Mouse (Mus musculus): ENCODE results near the gene Cdh13. TPM values are rescaled to one million over a fixed set of nuclear protein-coding genes. Genes with fewer than 3 reads are reported as not detected.
"Not testable (repeated sequence)": the region's sequence is repeated elsewhere in the genome, so short reads cannot be mapped to it uniquely, and the experiment has no call there.

Cdh13 gene
- total RNA-seq, 2 experiments from 2014 or later: 56.4 to 66.1 TPM

- no peak for DNase-seq (ENCODE audit: low spot score in 2 of 2)
These were observed 1060.1 kb downstream of the Cdh13 start for GRCm38 (mm10) chr8:119343606-119344005.

- peak; percentile 94 to 97 for DNase-seq (ENCODE audit: low spot score in 2 of 2)
These were observed 1060.8 kb downstream of the Cdh13 start, which contains the start of gene Hsbp1 for GRCm38 (mm10) chr8:119344190-119344856. TSS of gene Hsbp1 (plus strand) at chr8:119344488.

GRCm38 (mm10) chr8:119345029-119345682 is 1061.6 kb downstream of the Cdh13 start:
- DNase-seq (ENCODE audit: low spot score in 2 of 2): no peak

GRCm38 (mm10) chr8:119345683-119346075 is 1062.1 kb downstream of the Cdh13 start:
- no peak for DNase-seq (ENCODE audit: low spot score in 2 of 2)

GRCm38 (mm10) chr8:119351647-119352046 is 1068.1 kb downstream of the Cdh13 start:
- DNase-seq (ENCODE audit: low spot score in 2 of 2): no peak

- no peak for DNase-seq (ENCODE audit: low spot score in 2 of 2)
These were observed 1069.6 kb downstream of the Cdh13 start for GRCm38 (mm10) chr8:119352977-119353658.

- no peak for DNase-seq (ENCODE audit: low spot score in 2 of 2)
These were observed 1070.1 kb downstream of the Cdh13 start for GRCm38 (mm10) chr8:119353659-119354023.

- not testable (repeated sequence) for DNase-seq (ENCODE audit: low spot score in 2 of 2)
These were observed 1073.1 kb downstream of the Cdh13 start for GRCm38 (mm10) chr8:119356631-119357030.

- DNase-seq (ENCODE audit: low spot score in 2 of 2): no peak
These were observed 1074.6 kb downstream of the Cdh13 start for GRCm38 (mm10) chr8:119358175-119358574.

- DNase-seq (ENCODE audit: low spot score in 2 of 2): peak in 1 of 2 experiments; percentile 13
These were observed 1075.3 kb downstream of the Cdh13 start for GRCm38 (mm10) chr8:119358836-119359235.

GRCm38 (mm10) chr8:119360686-119361295 is 1077.3 kb downstream of the Cdh13 start:
- DNase-seq (ENCODE audit: low spot score in 2 of 2): no peak

Measured in layer of hippocampus, postnatal 14 days (tissue).